Mouse (Mus musculus) hindbrain, embryonic 12.5 days (tissue): Measurements from ENCODE around the gene Fam120a. TPM values are rescaled to one million over a fixed set of nuclear protein-coding genes. Genes with fewer than 3 reads are reported as not detected.

Experiments
- ATAC-seq: fragments of 200-750 bp; cut with Nextera tagmentation; 2 replicates; pipeline ENCODE4 v1.8.0; 2017; ENCODE audit warnings: moderate TSS enrichment; ENCODE audit not compliant: low FRiP score
- H3K27ac ChIP-seq: fragments of 300-500 bp; sonication (generic); 2 replicates; pipeline ENCODE4 v1.5.1; 2016; ENCODE audit warnings: mild to moderate bottlenecking
- H3K27me3 ChIP-seq: fragments of 300-500 bp; sonication (generic); 2 replicates; pipeline ENCODE4 v1.6.1; 2016; ENCODE audit warnings: mild to moderate bottlenecking
- H3K36me3 ChIP-seq: fragments of 300-500 bp; sonication (generic); 2 replicates; pipeline ENCODE4 v1.6.1; 2016; ENCODE audit warnings: mild to moderate bottlenecking
- H3K4me1 ChIP-seq: fragments of 300-500 bp; sonication (generic); 2 replicates; pipeline ENCODE4 v1.6.1; 2016
- H3K4me2 ChIP-seq: fragments of 300-500 bp; sonication (generic); replicated peaks from 2 replicates; pipeline ENCODE4 v1.6.1; 2016; ENCODE audit warnings: mild to moderate bottlenecking
- H3K4me3 ChIP-seq: fragments of 300-500 bp; sonication (generic); 2 replicates; pipeline ENCODE4 v1.5.1; 2016; ENCODE audit warnings: mild to moderate bottlenecking
- H3K9ac ChIP-seq: fragments of 300-500 bp; sonication (generic); 2 replicates; pipeline ENCODE4 v1.6.1; 2016; ENCODE audit warnings: mild to moderate bottlenecking, moderate library complexity
- H3K9me3 ChIP-seq: fragments of 300-500 bp; sonication (generic); replicated peaks from 2 replicates; pipeline ENCODE4 v1.6.1; 2016; ENCODE audit warnings: mild to moderate bottlenecking
- WGBS: fragments of 180-500 bp; shearing (Covaris S2); methylation state at CpG from one replicate; pipeline ENCODE4 v1.1.7; 2016; 5-methylcytosine and 5-hydroxymethylcytosine counted together
- polyA plus RNA-seq: library from polyadenylated mRNA; unstranded; fragments of >200 nt; fragmentation: Nextera tagmentation; extraction: Ambion mirVana; gene quantifications from 2 replicates; pipeline ENCODE4 v1.2.1, GENCODE M21; 2016

Fam120a gene
- polyA plus RNA-seq, 1 experiment from 2014 or later: 17.0 TPM

GRCm38 (mm10) chr13:48845308-48845707 lies 122.5 kb downstream of the Fam120a start:
- no peak for ATAC-seq
- H3K27me3 ChIP-seq: no peaks in the 10 kb centered on the region
- H3K4me3 ChIP-seq: no peak overlapping the region
- H3K9ac ChIP-seq: no peak overlapping the region
- H3K36me3 ChIP-seq: no peaks in the 10 kb centered on the region
- no peak overlapping the region for H3K4me2 ChIP-seq
- 71% methylated on average over 4 of the region's 4 CpGs for WGBS
- no peak overlapping the region for H3K27ac ChIP-seq
- H3K4me1 ChIP-seq: peaks cover 13% of the 10 kb centered on the region
- no peaks in the 10 kb centered on the region for H3K9me3 ChIP-seq

GRCm38 (mm10) chr13:48843530-48843929 lies 124.3 kb downstream of the Fam120a start:
- Histone ChIP-seq H3K9me3 (no peaks in the 10 kb centered on the region), H3K4me3 (no peak overlapping the region), H3K27ac (no peak overlapping the region), H3K36me3 (no peaks in the 10 kb centered on the region), H3K27me3 (no peaks in the 10 kb centered on the region), H3K9ac (no peak overlapping the region), H3K4me2 (no peak overlapping the region), H3K4me1 (0 out of 2 replicates have a peak, but pooled peaks cover 4% of the 10 kb centered on the region)
- ATAC-seq: no peak
- 91% methylated on average over 1 of the region's 1 CpGs for WGBS

GRCm38 (mm10) chr13:48841905-48842592 lies 125.8 kb downstream of the Fam120a start:
- Histone ChIP-seq H3K4me1 (0 out of 2 replicates have a peak, but pooled peaks cover 4% of the 10 kb centered on the region), H3K36me3 (no peaks in the 10 kb centered on the region), H3K27me3 (no peaks in the 10 kb centered on the region), H3K27ac (no peak overlapping the region), H3K9ac (no peak overlapping the region), H3K9me3 (no peaks in the 10 kb centered on the region), H3K4me2 (no peak overlapping the region), H3K4me3 (no peak overlapping the region)
- no peak for ATAC-seq
- WGBS: 76% methylated on average over 5 of the region's 5 CpGs

GRCm38 (mm10) chr13:48838284-48838683 lies 129.5 kb downstream of the Fam120a start:
- 82% methylated on average over 2 of the region's 2 CpGs for WGBS
- no peak overlapping the region for H3K27ac ChIP-seq
- peaks cover 7% of the 10 kb centered on the region; the same call in 1 of the 2 replicates for H3K36me3 ChIP-seq
- no peak for ATAC-seq
- no peaks in the 10 kb centered on the region for H3K9me3 ChIP-seq
- no peak overlapping the region for H3K9ac ChIP-seq
- H3K4me3 ChIP-seq: no peak overlapping the region
- no peak overlapping the region for H3K4me2 ChIP-seq
- 0 out of 2 replicates have a peak, but pooled peaks cover 4% of the 10 kb centered on the region for H3K4me1 ChIP-seq
- no peaks in the 10 kb centered on the region for H3K27me3 ChIP-seq

GRCm38 (mm10) chr13:48837537-48837936 lies 130.3 kb downstream of the Fam120a start:
- H3K27me3 ChIP-seq: no peaks in the 10 kb centered on the region
- H3K4me2 ChIP-seq: no peak overlapping the region
- H3K9ac ChIP-seq: no peak overlapping the region
- no peak overlapping the region for H3K4me3 ChIP-seq
- no peak for ATAC-seq
- H3K27ac ChIP-seq: no peak overlapping the region
- WGBS: 91% methylated on average over 6 of the region's 6 CpGs
- peaks cover 11% of the 10 kb centered on the region for H3K36me3 ChIP-seq
- H3K9me3 ChIP-seq: no peaks in the 10 kb centered on the region
- H3K4me1 ChIP-seq: 0 out of 2 replicates have a peak, but pooled peaks cover 4% of the 10 kb centered on the region

GRCm38 (mm10) chr13:48830528-48831250 lies 137.1 kb downstream of the Fam120a start:
- Histone ChIP-seq H3K27ac (0 out of 2 replicates have a peak overlapping the region, but pooled peaks have one; percentile 41), H3K27me3 (no peaks in the 10 kb centered on the region), H3K9ac (no peak overlapping the region), H3K9me3 (no peaks in the 10 kb centered on the region), H3K4me1 (peaks cover 2% of the 10 kb centered on the region; the same call in 1 of the 2 replicates), H3K4me3 (no peak overlapping the region), H3K36me3 (peaks cover 54% of the 10 kb centered on the region), H3K4me2 (no peak overlapping the region)
- WGBS: 82% methylated on average over 14 of the region's 14 CpGs
- ATAC-seq: peak; percentile 64; the same call in 1 of the 2 replicates

GRCm38 (mm10) chr13:48829780-48830179 lies 138.0 kb downstream of the Fam120a start:
- Histone ChIP-seq H3K9me3 (no peaks in the 10 kb centered on the region), H3K27ac (no peak overlapping the region), H3K27me3 (no peaks in the 10 kb centered on the region), H3K36me3 (peaks cover 60% of the 10 kb centered on the region), H3K4me3 (no peak overlapping the region), H3K9ac (no peak overlapping the region), H3K4me2 (no peak overlapping the region), H3K4me1 (peaks cover 2% of the 10 kb centered on the region; the same call in 1 of the 2 replicates)
- ATAC-seq: no peak
- 89% methylated on average over 4 of the region's 4 CpGs for WGBS

Other genes starting within 250 kb of the Fam120a start
- gene Phf2, start 96.9 kb downstream of the Fam120a start, polyA plus RNA-seq: 10.7 and 11.3 TPM in 2 replicates
- gene Wnk2, start 180.0 kb upstream of the Fam120a start, polyA plus RNA-seq: 16.0 and 16.2 TPM in 2 replicates
- gene Ninj1, start 219.5 kb upstream of the Fam120a start, polyA plus RNA-seq: 26.5 and 28.1 TPM in 2 replicates
- gene Card19, start 248.0 kb upstream of the Fam120a start, polyA plus RNA-seq: 34.8 and 36.8 TPM in 2 replicates